Mouse (Mus musculus) spleen, adult 18-20 months (tissue): Measurements from ENCODE around the gene Cabp7.

Source experiments
- DNase-seq, 2 experiments: peaks; one replicate each; pipeline ENCODE4 v3.0.0; 2022; ENCODE audit warnings: mixed read lengths in 2 of 2

The Cabp7 gene

GRCm38 (mm10) chr11:4703688-4704071 is 42.9 kb downstream of the Cabp7 start:
- DNase-seq, result no peak

- no peak for DNase-seq
Observed at GRCm38 (mm10) chr11:4700726-4701125, 45.9 kb downstream of the Cabp7 start.

GRCm38 (mm10) chr11:4697043-4697983 is 49.3 kb downstream of the Cabp7 start:
- DNase-seq, result peak in 1 of 2 experiments; percentile 6

- no peak for DNase-seq
Observed at GRCm38 (mm10) chr11:4692162-4692561, 54.4 kb downstream of the Cabp7 start.

GRCm38 (mm10) chr11:4691213-4691612 is 55.4 kb downstream of the Cabp7 start:
- no peak for DNase-seq

GRCm38 (mm10) chr11:4690353-4690752 is 56.2 kb downstream of the Cabp7 start:
- no peak for DNase-seq

GRCm38 (mm10) chr11:4688632-4689380 is 57.8 kb downstream of the Cabp7 start:
- no peak for DNase-seq

- DNase-seq, result no peak
Observed at GRCm38 (mm10) chr11:4687874-4688273, 58.7 kb downstream of the Cabp7 start.

GRCm38 (mm10) chr11:4687027-4687426 is 59.6 kb downstream of the Cabp7 start:
- DNase-seq, result no peak
